Mouse (Mus musculus) right cerebral cortex, adult 18-20 months (tissue): ENCODE results near the gene Cldn14.

Experiments used
- DNase-seq: peaks from one replicate; pipeline ENCODE4 v3.0.0; 2022; ENCODE audit warnings: mixed read lengths

The Cldn14 gene

DNA sequence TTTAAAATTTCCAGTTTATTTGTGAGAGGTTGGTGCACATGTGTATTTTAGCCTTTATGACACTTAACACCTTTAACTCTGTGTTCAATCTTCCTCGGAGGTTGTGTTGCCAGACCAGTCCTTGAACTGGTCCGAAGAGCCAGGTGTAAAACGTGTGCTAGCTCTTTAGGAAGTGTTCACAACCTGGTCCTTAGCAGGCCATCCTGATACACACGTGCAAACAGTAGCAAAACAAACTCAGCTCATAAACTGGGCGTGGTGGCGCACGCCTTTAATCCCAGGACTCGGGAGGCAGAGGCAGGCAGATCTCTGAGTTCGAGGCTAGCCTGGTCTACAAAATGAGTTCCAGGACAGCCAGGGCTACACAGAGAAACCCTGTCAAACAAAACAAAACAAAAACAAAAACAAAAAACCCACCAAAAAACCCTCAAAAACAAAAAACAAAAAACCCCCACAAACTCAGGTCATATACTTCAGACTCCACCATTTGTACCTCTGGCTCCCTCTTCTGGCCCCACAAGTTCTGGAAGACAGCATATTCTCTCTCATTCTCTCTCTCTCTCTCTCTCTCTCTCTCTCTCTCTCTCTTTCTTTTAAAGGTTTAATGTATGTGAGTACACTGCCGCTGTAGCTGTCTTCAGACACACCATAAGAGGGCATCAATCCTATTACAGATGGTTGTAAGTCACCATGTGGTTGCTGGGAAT lies 65.7 kb downstream of the Cldn14 start:
- no peak for DNase-seq

DNA sequence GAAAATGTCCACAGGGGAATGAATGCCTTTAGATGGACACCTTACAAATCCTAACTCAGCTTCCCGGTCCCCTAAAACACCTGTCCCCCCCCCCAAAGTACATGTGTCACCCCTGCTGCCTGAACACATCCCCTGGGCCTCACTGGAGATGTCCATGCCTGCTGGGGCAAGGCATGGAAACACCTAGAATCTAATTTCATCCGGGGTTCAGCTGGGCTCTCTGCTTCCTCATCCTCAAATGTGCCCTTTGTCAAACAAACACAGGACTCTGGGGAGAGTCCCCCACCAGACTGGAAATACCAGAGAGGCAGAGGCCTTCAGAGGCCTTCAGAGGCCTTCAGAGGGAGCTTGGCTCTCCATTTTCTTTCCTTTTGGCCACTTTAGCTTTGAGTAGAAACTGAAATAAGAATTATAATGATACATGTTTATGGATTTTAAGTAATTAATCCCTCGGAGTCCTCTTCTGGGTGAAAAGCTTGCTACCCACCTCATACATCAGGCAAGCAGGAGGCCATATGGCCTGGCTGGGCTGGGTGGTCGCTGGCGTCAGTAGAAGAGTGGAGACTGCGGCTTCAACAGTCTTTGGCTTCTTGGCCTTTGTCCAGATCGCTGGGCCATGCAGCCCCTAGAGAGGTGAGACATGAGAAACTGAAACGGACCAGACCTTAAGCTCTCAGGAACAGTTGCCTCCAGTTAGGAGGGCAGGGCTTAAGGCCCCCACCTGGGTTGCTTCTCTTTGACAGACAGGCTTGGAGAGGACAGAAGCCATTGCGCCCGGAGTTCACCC lies 66.7 kb downstream of the Cldn14 start:
- no peak for DNase-seq

DNA sequence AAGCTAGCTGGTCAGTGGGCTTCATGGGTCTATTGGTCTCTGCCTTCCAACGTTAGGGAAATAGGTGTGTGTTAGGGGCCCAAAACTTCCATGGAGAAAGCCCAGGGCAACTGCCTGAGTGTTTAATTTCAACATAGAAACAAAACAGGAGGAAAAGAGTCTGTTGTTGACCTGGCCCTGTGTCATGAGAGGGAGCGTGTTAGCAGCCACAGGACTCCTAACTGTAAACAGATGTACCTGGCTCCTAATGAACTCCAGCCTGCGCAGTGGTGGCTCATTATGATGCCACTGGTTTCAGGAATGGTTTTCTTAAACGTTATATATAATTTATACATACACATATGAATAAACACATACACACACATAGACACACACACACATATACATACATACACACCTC lies 68.7 kb downstream of the Cldn14 start:
- no peak for DNase-seq

DNA sequence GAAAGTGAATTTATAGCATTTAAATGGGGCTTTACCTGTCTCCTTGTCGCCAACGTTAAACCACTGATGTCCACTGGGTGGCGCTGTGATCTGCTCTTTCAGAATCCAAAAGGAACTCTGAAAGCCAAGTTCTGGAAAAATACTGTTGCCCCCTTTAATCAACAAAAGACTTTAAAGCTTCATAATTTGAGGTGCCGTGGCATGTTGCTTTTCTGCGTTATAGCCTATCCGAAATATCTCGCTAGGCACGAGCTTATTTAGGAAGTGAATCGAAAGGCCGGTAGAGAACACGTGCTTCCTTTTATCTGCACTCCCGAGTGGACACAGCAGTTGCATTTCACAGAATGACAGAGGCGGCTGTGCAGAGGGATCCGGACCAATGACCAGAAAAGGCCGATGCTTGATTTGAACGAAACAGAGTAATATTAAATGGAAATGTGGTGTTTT lies 70.2 kb downstream of the Cldn14 start:
- peak; percentile 52 for DNase-seq

DNA sequence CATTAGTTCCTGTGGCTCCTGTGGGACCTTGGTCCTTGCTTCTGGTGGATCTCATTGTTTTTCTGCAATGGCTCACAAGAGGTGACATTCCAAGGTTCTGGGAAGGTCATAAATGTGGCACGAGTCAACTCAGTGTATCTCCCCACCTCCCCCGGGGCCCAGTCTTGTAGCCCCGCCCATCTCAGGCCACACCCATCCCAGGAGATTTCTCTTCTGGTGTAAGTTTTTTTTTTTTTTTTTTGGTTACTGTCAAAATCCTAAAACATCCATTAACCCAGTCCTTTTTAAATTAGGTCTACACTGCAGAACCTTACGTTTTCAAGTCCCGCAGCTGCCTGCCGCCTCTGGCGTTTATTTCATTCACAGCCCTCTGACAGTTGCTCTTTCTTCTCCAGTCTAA lies 73.6 kb downstream of the Cldn14 start:
- DNase-seq, result no peak

DNA sequence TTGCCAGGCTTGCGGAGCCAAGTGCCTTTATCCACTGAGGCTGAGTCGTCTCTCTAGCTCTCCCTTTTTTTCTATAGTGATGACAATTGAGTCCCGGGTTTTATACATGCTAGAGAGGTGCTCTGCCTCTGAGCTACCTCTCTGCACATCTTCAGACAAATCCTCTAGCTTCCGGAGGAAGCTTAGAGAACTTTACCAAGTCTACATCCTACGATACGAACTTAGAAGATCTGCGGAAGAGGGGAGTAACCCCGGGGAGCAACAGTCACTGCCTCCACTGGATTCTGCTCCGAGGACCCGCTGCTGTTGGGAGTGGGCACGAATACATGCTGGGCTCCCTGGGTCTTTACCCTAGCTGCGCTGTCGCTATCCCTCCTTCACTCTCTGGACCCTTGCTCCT lies 74.0 kb downstream of the Cldn14 start:
- no peak for DNase-seq

DNA sequence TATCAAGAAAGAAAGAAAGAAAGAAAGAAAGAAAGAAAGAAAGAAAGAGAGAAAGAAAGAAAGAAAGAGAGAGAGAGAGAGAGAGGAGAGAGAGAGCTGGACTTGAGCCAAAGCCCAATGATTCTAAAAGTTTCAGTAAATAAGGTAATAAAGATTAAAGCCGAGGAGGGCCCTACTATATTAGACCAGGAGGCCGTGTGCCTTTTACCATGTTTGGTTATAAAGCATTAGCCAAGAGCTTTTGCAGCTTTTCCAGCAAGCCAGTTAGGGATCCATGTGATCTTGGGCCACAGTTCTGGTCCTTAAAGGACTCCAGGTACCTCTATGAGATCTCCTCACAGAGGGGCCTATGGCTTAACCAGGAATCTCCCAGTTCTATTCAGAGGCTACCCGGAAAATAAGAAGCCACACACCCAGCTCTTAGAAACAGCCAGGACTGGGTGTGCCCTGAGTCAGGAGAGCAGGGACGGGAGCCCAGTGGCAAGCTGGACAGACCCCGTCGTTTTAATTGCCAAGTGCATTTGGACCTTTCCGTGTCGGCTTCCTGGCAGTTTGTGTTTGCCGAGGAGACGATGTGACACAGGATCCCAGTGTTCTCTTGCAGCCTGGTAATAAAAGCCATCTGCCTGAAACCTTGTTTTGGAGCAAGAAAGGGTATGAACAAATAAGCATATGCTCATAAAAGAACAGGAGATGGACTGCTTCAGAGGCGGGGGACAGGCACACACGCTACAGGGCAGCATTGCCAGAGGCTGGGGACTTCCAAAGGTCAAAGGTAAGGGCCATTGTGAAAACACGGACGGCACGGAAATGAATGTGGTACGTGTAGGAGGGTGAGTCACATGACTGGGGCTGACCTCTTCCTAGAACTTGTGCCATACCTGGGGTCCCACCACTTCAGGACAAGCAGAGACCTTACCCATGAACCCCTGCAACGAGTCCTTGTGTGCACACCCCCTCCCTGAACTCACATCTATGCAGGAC lies 76.2 kb downstream of the Cldn14 start:
- DNase-seq, result no peak

DNA sequence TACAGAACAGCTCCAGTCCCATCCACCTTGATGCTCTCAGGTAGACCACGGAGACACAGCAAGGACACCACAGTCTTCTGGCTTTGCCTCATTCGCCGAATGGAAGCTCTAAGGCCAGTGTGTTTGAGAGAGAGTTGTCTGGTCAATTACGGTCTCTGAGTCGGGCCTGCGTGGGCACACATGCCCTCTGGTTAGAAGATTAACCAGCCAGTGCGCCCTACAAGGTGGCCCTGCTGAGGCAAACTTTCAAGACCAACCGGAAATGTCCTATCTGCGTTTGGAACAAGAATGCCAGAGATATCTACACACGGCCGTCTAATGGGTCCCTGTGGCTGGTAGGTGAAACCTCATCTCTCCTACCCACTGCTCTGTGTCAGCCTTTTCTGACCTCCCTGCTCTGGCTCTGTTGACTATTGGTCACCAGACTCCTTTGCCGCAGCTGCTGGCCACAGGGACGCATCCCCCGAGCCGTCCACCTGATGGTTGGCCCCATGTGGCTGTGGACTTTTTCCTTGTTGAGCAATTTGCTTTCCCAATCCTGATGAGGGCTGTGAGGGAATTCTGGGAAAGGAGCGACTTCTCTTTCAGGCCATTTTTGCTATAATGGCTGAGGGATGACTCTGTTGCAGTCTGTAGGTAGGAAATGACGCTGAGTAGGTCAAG lies 79.1 kb downstream of the Cldn14 start:
- no peak for DNase-seq

DNA sequence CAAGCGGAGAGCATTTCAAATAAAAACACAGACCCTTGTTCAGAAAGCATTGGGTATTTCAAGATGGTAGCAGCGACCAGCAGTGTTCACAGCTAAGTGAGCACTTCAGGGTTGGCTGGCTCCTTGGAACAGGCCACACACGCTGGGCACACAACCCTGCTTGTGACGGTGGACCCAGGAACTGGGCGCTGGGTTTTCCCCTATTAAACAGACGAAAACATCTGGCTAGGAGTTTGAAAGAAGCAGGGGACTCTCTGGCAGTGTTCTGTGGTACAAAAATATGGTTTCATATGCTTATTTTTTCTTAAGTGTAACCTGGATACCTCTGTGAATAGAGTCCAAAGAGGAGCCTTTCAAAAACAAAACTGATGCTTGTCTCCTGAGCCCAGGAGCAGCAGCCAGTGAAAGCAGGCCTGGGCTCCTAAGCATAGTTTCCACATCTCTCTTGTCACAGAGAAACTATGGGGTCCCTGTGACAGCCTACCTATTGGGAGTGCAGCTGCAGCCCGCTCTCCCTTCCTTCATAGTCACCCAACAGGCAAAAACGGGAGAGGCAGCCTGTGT lies 82.9 kb downstream of the Cldn14 start:
- no peak for DNase-seq

DNA sequence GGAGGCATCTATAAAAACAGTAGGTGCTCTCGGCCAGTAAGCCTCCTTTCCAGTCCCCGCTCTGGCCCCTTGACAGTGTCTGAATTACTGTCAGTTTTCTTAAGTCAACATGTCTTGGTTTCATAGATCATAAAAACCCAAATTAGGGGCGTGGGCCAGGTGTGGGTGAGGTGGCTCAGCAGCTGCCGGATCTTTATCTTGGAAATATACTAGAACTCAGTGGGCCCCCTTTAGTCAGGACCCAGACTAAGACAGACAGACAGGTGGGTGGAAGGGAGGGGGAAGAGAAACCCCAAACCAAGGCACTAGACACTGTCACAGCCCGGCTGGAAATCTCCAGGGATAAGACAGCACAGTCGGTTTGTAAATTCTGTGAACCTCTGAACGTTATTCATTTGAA lies 84.8 kb downstream of the Cldn14 start:
- DNase-seq, result no peak

DNA sequence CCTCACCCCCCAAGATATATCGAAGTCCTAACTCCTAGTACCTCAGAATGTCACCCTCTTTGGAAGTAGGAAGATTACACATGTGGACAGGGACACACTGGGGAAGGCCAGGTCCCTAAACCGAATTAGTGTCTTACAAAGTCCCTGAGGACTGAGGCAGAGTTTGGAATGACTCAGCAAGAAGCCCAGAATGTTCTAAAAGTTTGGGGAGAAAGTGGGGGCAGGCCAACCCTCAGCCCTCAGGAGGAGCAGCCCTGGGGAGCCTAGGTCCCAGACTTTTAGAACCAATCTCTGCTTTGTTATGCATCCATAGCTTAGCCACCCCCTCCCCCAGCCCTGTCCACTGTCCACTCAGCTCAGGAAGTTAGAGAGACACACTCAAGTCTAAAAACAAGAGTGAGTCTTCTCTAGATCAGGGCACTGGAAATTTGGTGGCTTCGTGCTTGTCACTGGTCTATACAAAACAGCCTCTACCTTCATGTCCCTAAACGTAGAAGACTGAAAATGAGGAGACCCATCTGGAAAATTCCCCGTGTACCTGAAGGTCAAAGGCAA lies 85.7 kb downstream of the Cldn14 start:
- no peak for DNase-seq

DNA sequence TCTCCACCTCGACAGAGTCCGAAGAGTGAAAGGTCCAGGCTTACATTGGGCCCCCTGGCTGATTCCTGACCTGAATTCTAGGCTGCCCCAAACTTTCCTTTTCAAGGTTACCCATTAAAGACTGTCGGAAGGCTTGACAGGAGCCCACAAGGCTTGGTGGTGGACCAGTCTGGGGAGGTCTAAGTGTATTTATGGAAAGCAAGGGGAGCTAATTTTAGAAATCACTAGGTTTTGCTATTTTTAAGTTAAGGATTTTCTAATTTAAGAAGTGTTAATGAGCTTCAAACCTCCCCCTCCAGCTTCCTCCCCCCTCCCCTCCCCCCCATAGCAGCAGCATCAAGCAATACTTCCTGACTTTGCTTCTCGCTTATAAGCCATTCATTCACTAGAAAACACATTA lies 88.0 kb downstream of the Cldn14 start:
- DNase-seq, result no peak

DNA sequence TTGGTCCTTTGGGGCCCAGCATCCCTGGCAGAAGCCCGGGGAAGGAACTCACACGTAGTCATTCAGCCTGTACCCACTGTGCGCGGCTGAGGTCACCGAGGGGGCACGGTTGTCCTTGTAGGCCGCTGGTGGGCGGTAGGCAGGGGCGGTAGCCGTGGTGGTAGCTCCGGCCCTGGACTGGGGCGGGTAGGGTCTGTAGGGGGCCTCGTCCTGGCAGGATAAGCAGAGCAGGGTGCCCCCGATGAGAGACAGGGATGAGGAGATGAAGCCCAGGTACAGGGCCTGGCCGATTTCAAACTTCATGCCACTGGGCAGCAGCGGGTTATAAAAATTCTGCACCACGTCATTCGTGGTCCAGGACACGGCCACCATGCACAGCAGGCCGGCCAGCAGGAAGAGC lies 89.4 kb downstream of the Cldn14 start:
- DNase-seq, result no peak

DNA sequence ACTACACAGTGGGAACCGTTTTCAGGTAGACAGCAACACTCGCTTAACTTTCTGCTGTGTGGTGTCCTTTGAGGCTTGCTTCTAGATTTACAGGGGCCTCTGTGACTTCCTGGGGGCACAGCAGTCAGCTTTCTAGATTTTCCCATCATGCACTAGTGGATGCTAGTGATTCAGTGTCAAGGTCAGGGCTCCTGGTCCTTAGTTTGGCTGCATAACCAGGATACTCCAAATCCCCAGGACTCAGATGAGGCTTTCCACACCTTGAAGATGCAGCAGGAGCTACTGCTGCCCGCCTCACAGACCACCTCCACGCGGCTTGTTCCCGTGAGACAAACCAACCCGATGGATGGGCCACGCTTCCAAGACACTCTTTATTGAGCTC lies 90.0 kb downstream of the Cldn14 start:
- no peak for DNase-seq

DNA sequence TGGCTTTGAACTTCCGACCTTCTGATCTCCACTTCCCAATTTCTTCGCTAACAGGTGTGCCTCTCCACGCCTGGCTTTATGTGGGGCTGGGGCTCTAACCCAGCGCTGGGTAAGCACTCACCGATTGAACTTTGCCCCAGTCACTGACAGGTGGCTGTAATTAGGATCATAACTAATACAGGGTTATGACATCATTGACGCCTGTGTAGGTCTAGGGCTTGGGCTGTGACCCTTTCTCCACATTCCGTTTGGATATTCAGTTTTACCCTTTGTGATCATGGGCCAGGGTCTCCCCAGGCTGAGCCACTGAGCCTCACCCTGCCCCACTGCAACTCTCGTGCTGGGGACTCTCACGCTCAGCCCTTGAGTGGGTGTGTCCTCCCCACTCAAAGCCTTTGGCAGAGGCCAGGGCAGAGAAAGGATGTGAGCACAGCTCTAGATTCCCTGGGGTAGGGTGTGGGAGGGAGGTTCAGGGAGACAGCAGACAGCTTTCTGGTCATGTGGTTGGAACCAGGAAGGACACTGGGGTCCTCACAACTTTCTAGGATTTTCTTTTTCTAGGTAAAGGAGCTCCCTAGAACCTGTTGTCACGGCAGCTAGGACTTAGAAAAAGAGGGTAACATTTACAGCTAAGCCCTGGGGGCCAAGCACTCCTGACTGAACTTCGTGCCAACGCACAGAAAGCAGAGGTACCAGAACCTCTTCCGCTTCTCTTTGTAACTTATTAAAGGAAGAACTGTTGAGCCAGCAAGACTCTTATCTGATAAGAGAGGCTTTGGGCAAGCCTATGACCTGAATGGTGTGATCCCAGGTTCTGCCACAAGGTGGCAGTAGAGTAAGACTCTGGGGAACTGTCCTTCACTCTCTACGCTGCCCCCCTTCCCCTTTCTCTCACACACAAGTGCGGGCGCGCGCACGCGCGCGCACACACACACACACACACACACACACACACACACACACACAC lies 90.6 kb downstream of the Cldn14 start:
- peak; percentile 69 for DNase-seq

DNA sequence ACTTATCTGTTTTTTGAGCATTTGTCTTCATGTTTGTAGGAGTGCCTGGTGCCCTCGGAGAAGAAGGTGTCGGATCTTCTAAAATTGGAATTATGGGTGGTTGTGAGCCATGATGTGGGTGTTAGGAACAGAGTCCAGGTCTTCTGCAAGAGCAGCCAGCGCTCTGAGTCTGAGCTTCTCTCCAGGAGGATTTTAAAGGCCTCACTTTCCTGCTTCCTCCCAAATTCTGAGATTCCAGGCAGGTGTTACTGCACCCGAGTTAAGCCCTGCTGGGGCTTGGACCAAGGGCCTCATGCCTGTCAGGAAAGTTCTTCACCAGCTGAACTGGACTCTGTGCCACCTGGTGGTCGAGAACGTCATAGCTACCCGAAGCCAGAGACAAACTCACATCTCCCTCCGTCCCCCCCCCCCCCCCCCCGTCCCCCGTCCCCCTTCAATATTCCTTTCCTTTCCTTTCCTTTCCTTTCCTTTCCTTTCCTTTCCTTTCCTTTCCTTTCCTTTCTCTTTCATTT lies 93.2 kb downstream of the Cldn14 start:
- DNase-seq, result no peak

DNA sequence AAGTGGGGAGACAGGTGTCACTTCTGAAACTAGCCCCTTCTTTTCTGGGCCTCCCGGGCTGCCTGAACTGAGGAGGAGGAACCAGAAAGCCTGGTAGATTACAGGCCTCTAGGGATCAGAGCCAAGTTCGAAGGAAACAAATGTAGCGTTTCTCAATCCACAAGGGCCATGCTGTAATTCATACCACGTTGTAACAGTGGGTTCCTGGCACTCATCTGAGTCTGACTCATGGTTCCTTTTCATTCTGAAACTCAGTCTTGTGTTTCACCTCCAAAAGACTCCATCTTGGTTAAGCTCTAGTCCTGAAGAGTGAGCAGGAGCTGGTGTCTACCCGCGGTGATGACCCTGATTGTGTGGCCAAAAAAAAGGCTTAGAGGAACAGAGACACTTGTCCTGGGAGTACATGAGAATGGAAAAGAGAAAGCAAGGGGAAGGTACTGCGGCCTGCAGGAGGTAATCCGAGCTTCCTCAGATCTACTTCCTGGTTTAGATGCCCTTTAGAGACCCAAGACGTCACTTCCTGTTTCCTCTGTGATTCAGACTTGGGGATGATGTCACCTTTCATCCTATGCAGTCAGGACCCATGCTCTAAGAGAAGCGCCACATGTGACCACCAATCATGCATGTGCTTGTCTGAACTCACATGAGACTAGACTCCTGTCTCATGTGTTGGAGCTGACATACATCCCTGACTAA lies 94.6 kb downstream of the Cldn14 start:
- DNase-seq, result no peak

DNA sequence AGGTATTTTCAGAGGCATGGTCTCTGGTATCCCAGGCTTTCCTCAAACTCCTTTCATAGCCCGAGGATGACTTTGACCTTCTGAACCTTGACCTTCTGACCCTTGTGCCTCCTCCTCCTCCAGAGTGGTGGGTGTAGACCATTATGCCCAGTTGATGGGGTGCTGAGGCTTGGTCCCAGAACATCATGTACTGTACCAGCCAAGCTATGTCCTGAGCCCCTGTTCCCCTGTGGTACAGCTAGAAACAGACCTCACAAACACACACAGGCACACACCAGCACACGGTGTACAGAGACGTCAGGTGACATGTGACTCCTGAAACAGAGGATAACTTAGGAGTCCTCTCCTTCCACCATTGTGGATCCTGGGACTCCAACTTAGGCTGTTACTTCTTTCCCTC lies 95.8 kb downstream of the Cldn14 start:
- DNase-seq, result no peak

DNA sequence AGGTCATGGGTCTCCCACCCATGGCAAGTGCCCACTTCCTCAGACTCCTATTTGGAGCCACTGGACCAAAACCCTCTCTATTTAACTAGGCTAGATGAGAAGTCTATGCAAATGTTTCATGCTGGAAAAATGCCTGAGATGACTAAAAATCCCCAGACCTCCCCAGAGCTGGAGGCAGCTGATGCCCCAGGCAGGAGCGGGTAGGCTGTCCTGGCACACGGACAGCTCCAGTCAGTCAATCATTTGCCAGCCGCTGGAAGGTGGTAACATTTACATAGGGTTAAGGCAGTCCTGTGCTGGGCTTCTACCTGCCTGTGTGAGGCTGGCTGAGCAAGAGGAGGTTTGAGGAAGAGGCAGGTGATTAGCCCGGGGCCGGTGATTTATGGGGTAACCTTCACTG lies 96.5 kb downstream of the Cldn14 start:
- DNase-seq, result no peak
